Mouse (Mus musculus) granulocyte monocyte progenitor cell, adult 5-6 weeks (primary cell): Measurements from ENCODE around the gene Phf6. TPM values are rescaled to one million over a fixed set of nuclear protein-coding genes. Genes with fewer than 3 reads are reported as not detected.
"Not testable (repeated sequence)": the region's sequence is repeated elsewhere in the genome, so short reads cannot be mapped to it uniquely, and the experiment has no call there.

Experiments used
- ATAC-seq: replicated peaks from 2 replicates; pipeline ENCODE4 v1.8.0; 2016; ENCODE audit warnings: mild to moderate bottlenecking, moderate TSS enrichment, inconsistent platforms; ENCODE audit not compliant: poor library complexity, severe bottlenecking
- total RNA-seq, 2 experiments: library from RNA; stranded (forward) in 1 of 2; stranded (reverse) in 1 of 2; fragments of 200-712, 200-1000 nt in 1 of 2; fragments of >200 nt in 1 of 2; fragmentation: Nextera tagmentation in 1 of 2; gene quantifications; 2 replicates each; pipeline ENCODE4 v1.2.3; 2014 to 2017

The Phf6 gene
- total RNA-seq (2014; fragmentation: Nextera tagmentation), result 26.8 and 37.3 TPM in 2 replicates
- 36.9 and 44.8 TPM in 2 replicates for total RNA-seq (2017)

- peak; percentile 99 for ATAC-seq
These were observed at the start of gene Phf6 for GRCm38 (mm10) chrX:52911587-52912371. TSS of gene Phf6 (plus strand) at chrX:52912266.

GRCm38 (mm10) chrX:52864126-52864525 lies 47.9 kb upstream of the Phf6 start:
- no peak for ATAC-seq

- not testable (repeated sequence) for ATAC-seq
These were observed 13.6 kb upstream of the Phf6 start for GRCm38 (mm10) chrX:52898486-52898885.

- no peak for ATAC-seq
These were observed 284 bp downstream of the Phf6 start for GRCm38 (mm10) chrX:52912372-52912728.

GRCm38 (mm10) chrX:52912826-52913701 lies 998 bp downstream of the Phf6 start:
- no peak for ATAC-seq

GRCm38 (mm10) chrX:52913856-52914255 lies 1.8 kb downstream of the Phf6 start:
- ATAC-seq, result no peak

GRCm38 (mm10) chrX:52914705-52915104 lies 2.6 kb downstream of the Phf6 start:
- ATAC-seq, result no peak

GRCm38 (mm10) chrX:52916516-52916915 lies 4.5 kb downstream of the Phf6 start:
- ATAC-seq, result no peak

GRCm38 (mm10) chrX:52926726-52927125 lies 14.7 kb downstream of the Phf6 start:
- no peak for ATAC-seq

GRCm38 (mm10) chrX:52928883-52929282 lies 16.8 kb downstream of the Phf6 start:
- peak; percentile 59 for ATAC-seq

GRCm38 (mm10) chrX:52929779-52930178 lies 17.7 kb downstream of the Phf6 start:
- no peak for ATAC-seq

- ATAC-seq, result no peak
These were observed 18.1 kb downstream of the Phf6 start for GRCm38 (mm10) chrX:52930191-52930590.

GRCm38 (mm10) chrX:52932161-52932560 lies 20.1 kb downstream of the Phf6 start:
- ATAC-seq, result no peak

- peak; percentile 53; the same call in 1 of the 2 replicates for ATAC-seq
These were observed 22.4 kb downstream of the Phf6 start for GRCm38 (mm10) chrX:52934496-52934895.

GRCm38 (mm10) chrX:52945509-52945908 lies 33.4 kb downstream of the Phf6 start:
- ATAC-seq, result no peak

GRCm38 (mm10) chrX:52949713-52950112 lies 37.6 kb downstream of the Phf6 start:
- ATAC-seq, result peak; percentile 76

- no peak for ATAC-seq
These were observed 44.9 kb downstream of the Phf6 start for GRCm38 (mm10) chrX:52956942-52957341.

GRCm38 (mm10) chrX:52961559-52962110 lies 49.6 kb downstream of the Phf6 start:
- no peak for ATAC-seq

GRCm38 (mm10) chrX:52965149-52965548 lies 53.1 kb downstream of the Phf6 start:
- ATAC-seq, result no peak

GRCm38 (mm10) chrX:52971211-52972006 lies 59.3 kb downstream of the Phf6 start:
- peak; percentile 25; the same call in 1 of the 2 replicates for ATAC-seq
